Mouse (Mus musculus) forebrain, embryonic 13.5 days (tissue): ENCODE data around the gene Six5. TPM values are rescaled to one million over a fixed set of nuclear protein-coding genes. Genes with fewer than 3 reads are reported as not detected.
A peak's percentile ranks its signal among the peaks of the same experiment; 100 is the strongest.

Experiments used
- ATAC-seq: fragments of 200-750 bp; cut with Nextera tagmentation; 2 replicates; pipeline ENCODE4 v1.8.0; 2017
- H3K27ac ChIP-seq: fragments of 300-500 bp; sonication (generic); 2 replicates; pipeline ENCODE4 v1.5.1; 2015; ENCODE audit warnings: inconsistent platforms, mild to moderate bottlenecking, moderate library complexity
- H3K27me3 ChIP-seq: fragments of 300-500 bp; sonication (generic); 2 replicates; pipeline ENCODE4 v1.6.1; 2015; ENCODE audit warnings: mild to moderate bottlenecking, inconsistent platforms
- H3K36me3 ChIP-seq: fragments of 300-500 bp; sonication (generic); 2 replicates; pipeline ENCODE4 v1.6.1; 2015; ENCODE audit warnings: mild to moderate bottlenecking, inconsistent platforms; ENCODE audit not compliant: poor library complexity, severe bottlenecking
- H3K4me1 ChIP-seq: fragments of 300-500 bp; sonication (generic); 2 replicates; pipeline ENCODE4 v1.6.1; 2015; ENCODE audit warnings: inconsistent platforms
- H3K4me2 ChIP-seq: fragments of 300-500 bp; sonication (generic); 2 replicates; pipeline ENCODE4 v1.6.1; 2015; ENCODE audit warnings: inconsistent platforms, mild to moderate bottlenecking, moderate library complexity
- H3K4me3 ChIP-seq: fragments of 300-500 bp; sonication (generic); 2 replicates; pipeline ENCODE4 v1.5.1; 2015; ENCODE audit warnings: mild to moderate bottlenecking, inconsistent platforms
- H3K9ac ChIP-seq: fragments of 300-500 bp; sonication (generic); 2 replicates; pipeline ENCODE4 v1.6.1; 2015; ENCODE audit warnings: mild to moderate bottlenecking, inconsistent platforms
- H3K9me3 ChIP-seq: fragments of 300-500 bp; sonication (generic); replicated peaks from 2 replicates; pipeline ENCODE4 v1.6.1; 2016; ENCODE audit warnings: inconsistent platforms
- WGBS: fragments of 180-500 bp; shearing (Covaris S2); methylation state at CpG from one replicate; pipeline ENCODE4 v1.1.7; 2015; 5-methylcytosine and 5-hydroxymethylcytosine counted together
- polyA plus RNA-seq: library from polyadenylated mRNA; unstranded; fragments of >200 nt; fragmentation: Nextera tagmentation; extraction: Ambion mirVana; gene quantifications from 2 replicates; pipeline ENCODE4 v1.2.1, GENCODE M21; 2015

Six5 gene
- 3.5 and 4.1 TPM in 2 replicates for polyA plus RNA-seq

DNA sequence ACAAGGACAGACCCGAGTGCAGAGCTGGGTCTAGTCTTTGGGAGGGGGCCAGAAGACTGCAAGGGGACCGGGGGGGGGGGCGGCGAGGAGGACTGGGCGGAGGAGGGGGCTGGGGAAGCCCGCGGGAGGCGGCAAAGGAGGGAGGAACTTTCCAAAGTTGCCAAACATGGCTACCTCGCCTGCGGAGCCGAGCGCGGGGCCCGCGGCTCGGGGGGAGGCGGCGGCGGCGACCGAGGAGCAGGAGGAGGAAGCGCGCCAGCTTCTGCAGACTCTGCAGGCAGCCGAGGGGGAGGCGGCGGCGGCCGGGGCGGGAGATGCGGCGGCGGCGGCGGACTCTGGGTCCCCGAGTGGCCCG, at the start of gene Six5:
Gene Six5 (plus strand): TSS at position 124 of the 355 bp plus-strand sequence.
- H3K27ac ChIP-seq, result peak within 1 kb of the TSS; percentile 87
- peak within 1 kb of the TSS; percentile 66 for H3K4me3 ChIP-seq
- no peak for ATAC-seq
- peaks cover 60% of the 10 kb centered on the region for H3K4me1 ChIP-seq
- peaks cover 19% of the 10 kb centered on the region for H3K27me3 ChIP-seq
- 1% methylated on average over 18 of the region's 36 CpGs for WGBS
- H3K4me2 ChIP-seq, result peak within 1 kb of the TSS; percentile 99
- H3K9ac ChIP-seq, result peak within 1 kb of the TSS; percentile 84
- H3K9me3 ChIP-seq, result no peaks in the 10 kb centered on the region
- H3K36me3 ChIP-seq, result peaks cover 33% of the 10 kb centered on the region

GRCm38 (mm10) chr7:19044616-19045015, 49.8 kb upstream of the Six5 start:
- ATAC-seq, result no peak
- WGBS, result 94% methylated on average over 6 of the region's 6 CpGs
- H3K9ac ChIP-seq, result no peak overlapping the region

DNA sequence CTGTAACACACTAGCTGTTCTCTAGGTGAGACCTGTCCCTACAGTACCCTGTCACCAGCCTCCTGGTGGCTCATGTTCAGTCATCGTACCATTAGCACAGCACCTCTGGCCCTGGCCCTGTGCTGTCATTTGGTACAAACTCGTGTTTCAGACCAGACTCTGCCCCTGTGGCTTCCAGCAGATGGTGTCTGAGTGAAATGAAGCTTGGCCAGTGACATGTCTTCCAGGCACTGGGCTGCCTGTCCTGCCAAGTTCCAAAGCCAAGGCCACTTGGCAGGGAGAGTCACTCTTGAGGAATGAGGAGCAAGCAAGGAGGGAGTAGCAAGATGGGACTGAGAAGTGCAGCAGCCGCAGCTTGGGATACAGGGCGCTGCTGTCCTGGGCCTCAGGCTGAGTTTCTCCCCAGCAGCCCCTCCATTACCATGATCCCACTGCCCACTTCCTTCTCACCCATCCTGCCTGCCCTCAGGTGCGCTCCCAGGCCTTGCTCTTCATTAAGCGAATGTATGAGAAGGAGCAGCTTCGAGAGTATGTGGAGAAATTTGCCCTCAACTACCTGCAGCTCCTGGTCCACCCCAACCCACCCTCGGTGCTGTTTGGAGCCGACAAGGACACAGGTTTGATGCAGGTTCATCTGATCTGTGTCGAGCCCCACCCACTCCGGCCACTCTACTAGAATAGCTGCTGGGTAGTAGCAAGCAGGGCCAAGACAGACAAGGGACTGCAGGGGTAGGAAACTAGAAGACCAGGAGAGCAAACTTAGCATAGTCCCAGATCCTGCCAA, 47.9 kb upstream of the Six5 start:
- no peaks in the 10 kb centered on the region for H3K4me1 ChIP-seq
- no peak overlapping the region for H3K27ac ChIP-seq
- 94% methylated on average over 11 of the region's 11 CpGs for WGBS
- no peaks in the 10 kb centered on the region for H3K9me3 ChIP-seq
- no peak overlapping the region for H3K4me2 ChIP-seq
- H3K36me3 ChIP-seq, result peaks cover 100% of the 10 kb centered on the region
- ATAC-seq, result no peak
- no peaks in the 10 kb centered on the region for H3K27me3 ChIP-seq
- H3K9ac ChIP-seq, result no peak overlapping the region
- no peak overlapping the region for H3K4me3 ChIP-seq

More at GRCm38 (mm10) chr7:19044616-19045015, 49.8 kb upstream of the Six5 start:
- Histone ChIP-seq H3K4me2 (no peak overlapping the region), H3K9me3 (no peaks in the 10 kb centered on the region), H3K27ac (no peak overlapping the region), H3K27me3 (no peaks in the 10 kb centered on the region), H3K4me1 (no peaks in the 10 kb centered on the region), H3K36me3 (peaks cover 100% of the 10 kb centered on the region), H3K4me3 (no peak overlapping the region)

- Histone ChIP-seq H3K4me1 (no peaks in the 10 kb centered on the region), H3K9ac (no peak overlapping the region), H3K36me3 (peaks cover 99% of the 10 kb centered on the region), H3K4me2 (no peak overlapping the region), H3K4me3 (no peak overlapping the region), H3K27ac (no peak overlapping the region), H3K27me3 (no peaks in the 10 kb centered on the region), H3K9me3 (no peaks in the 10 kb centered on the region)
- 93% methylated on average over 14 of the region's 14 CpGs for WGBS
- no peak for ATAC-seq
Measured at GRCm38 (mm10) chr7:19048006-19048527, 46.3 kb upstream of the Six5 start.

GRCm38 (mm10) chr7:19049252-19049651, 45.1 kb upstream of the Six5 start:
- Histone ChIP-seq H3K36me3 (peaks cover 87% of the 10 kb centered on the region), H3K27ac (no peak overlapping the region), H3K27me3 (no peaks in the 10 kb centered on the region), H3K4me1 (peaks cover 5% of the 10 kb centered on the region; the same call in 1 of the 2 replicates), H3K9me3 (no peaks in the 10 kb centered on the region), H3K4me3 (no peak overlapping the region), H3K9ac (no peak overlapping the region), H3K4me2 (no peak overlapping the region)
- WGBS, result 96% methylated on average over 5 of the region's 5 CpGs
- no peak for ATAC-seq

DNA sequence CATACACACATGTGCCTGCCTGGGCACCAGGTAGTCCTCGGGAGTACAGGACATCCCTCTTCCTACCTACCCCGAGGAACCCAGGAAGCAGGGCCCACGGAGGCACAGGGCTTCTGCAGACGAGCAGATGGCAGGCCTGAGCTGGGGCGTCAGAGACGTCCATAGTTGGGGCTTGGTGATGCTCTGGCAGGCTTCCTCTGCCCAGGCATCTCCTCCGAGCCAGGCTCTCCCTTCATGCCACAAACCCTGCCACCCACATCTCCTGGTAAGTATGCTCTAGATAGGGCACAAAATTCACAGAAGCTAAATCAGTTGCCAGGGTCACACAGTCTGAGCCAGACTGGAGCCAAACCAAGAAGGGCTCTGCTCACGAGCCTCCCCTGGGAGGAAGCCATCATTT, 44.2 kb upstream of the Six5 start:
- Histone ChIP-seq H3K27ac (no peak overlapping the region), H3K9me3 (no peaks in the 10 kb centered on the region), H3K36me3 (peaks cover 78% of the 10 kb centered on the region), H3K4me3 (no peak overlapping the region), H3K9ac (no peak overlapping the region), H3K4me2 (no peak overlapping the region), H3K27me3 (no peaks in the 10 kb centered on the region), H3K4me1 (peaks cover 12% of the 10 kb centered on the region)
- 94% methylated on average over 8 of the region's 8 CpGs for WGBS
- no peak for ATAC-seq

GRCm38 (mm10) chr7:19051161-19051560, 43.2 kb upstream of the Six5 start:
- H3K4me1 ChIP-seq, result peaks cover 12% of the 10 kb centered on the region
- peaks cover 68% of the 10 kb centered on the region for H3K36me3 ChIP-seq
- no peak overlapping the region for H3K9ac ChIP-seq
- H3K27me3 ChIP-seq, result no peaks in the 10 kb centered on the region
- H3K27ac ChIP-seq, result no peak overlapping the region
- H3K4me2 ChIP-seq, result no peak overlapping the region
- ATAC-seq, result no peak
- H3K9me3 ChIP-seq, result no peaks in the 10 kb centered on the region
- WGBS, result 77% methylated on average over 4 of the region's 4 CpGs
- H3K4me3 ChIP-seq, result no peak overlapping the region

DNA sequence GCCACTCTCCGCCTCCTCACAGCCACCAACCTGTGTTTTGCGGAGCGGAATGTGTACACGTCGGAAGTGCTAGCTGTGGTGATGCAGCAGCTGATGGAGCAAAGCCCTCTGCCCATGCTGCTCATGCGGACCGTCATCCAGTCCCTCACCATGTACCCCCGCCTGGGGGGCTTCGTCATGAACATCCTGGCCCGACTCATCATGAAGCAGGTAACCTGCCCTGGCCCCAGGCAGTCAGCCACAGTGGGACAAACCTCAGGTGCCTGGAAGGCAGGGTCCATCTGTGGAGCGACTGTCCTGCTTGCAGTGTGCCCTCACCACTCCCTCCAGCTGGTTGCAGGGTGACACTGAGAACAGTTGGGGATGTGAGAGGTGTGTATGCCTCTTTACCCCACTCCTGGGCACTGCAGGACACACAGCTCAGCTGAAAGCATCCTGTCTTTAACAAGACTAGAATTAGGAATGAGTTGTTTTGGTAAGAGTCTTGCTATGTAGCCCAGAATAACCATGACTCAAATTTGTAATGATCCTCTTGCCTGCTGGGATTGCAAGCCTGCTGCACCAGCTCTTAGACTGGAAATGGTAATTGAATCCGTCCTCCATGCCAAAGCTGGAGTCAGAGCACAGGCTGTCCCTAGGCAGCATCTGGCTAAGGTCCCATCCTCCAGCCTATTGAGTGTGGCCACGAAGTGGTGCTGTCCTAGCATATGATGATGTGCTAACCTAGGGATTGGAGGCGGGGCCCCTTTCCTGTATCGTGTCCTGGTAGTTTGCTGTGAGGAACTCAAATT, 41.9 kb upstream of the Six5 start:
- H3K36me3 ChIP-seq, result peaks cover 54% of the 10 kb centered on the region
- no peak overlapping the region for H3K9ac ChIP-seq
- WGBS, result 88% methylated on average over 15 of the region's 15 CpGs
- H3K4me2 ChIP-seq, result no peak overlapping the region
- H3K27ac ChIP-seq, result no peak overlapping the region
- H3K4me3 ChIP-seq, result no peak overlapping the region
- ATAC-seq, result no peak
- H3K27me3 ChIP-seq, result no peaks in the 10 kb centered on the region
- H3K4me1 ChIP-seq, result peaks cover 12% of the 10 kb centered on the region
- no peaks in the 10 kb centered on the region for H3K9me3 ChIP-seq

DNA sequence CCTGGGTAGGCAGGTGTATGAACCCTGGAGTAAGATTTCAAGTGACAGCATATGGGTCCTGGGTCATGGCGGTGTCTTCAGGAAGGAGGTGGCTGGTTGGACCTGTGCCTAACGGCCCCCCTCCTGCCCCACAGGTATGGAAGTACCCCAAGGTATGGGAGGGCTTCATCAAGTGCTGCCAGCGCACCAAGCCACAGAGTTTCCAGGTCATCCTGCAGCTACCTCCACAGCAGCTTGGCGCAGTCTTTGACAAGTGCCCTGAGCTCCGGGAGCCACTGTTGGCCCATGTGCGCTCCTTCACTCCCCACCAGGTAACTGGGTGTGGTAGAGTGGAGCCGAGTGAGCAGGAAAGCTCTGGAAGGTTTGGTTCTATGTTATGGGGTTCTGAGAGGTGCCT, 41.3 kb upstream of the Six5 start:
- Histone ChIP-seq H3K27ac (no peak overlapping the region), H3K4me1 (peaks cover 12% of the 10 kb centered on the region), H3K4me3 (no peak overlapping the region), H3K27me3 (no peaks in the 10 kb centered on the region), H3K9ac (no peak overlapping the region), H3K4me2 (no peak overlapping the region), H3K36me3 (peaks cover 49% of the 10 kb centered on the region), H3K9me3 (no peaks in the 10 kb centered on the region)
- no peak for ATAC-seq
- WGBS, result 92% methylated on average over 7 of the region's 7 CpGs

GRCm38 (mm10) chr7:19054047-19054776, 40.2 kb upstream of the Six5 start, which contains the start of gene Rsph6a:
Gene Rsph6a (plus strand): TSS chr7:19054690.
- no peaks in the 10 kb centered on the region for H3K27me3 ChIP-seq
- H3K9ac ChIP-seq, result peak within 1 kb of the TSS; percentile 5; the same call in 1 of the 2 replicates
- H3K4me1 ChIP-seq, result peaks cover 12% of the 10 kb centered on the region
- WGBS, result 27% methylated on average over 32 of the region's 33 CpGs
- H3K4me3 ChIP-seq, result peak within 1 kb of the TSS; percentile 26
- H3K27ac ChIP-seq, result 0 out of 2 replicates have a peak within 1 kb of the TSS, but pooled peaks have one; percentile 0
- H3K4me2 ChIP-seq, result peak within 1 kb of the TSS; percentile 52
- H3K36me3 ChIP-seq, result peaks cover 38% of the 10 kb centered on the region
- H3K9me3 ChIP-seq, result no peaks in the 10 kb centered on the region
- ATAC-seq, result peak; percentile 65

DNA sequence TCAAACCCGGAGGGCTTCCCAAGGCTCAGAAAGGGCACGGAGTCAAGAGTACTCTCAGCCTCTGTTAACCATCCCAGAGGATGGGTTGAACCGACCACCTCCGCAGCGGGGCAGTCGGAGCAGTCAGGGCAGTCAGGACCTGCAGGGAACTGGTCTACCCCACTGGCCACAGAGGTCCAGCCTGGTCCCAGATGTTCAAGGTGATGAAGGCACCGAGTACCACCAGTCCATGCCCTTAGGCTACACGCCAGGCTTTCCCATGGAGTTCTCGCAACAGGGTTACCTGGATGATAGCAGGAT, 39.7 kb upstream of the Six5 start:
- Histone ChIP-seq H3K4me2 (peak overlapping the region; percentile 52), H3K27ac (no peak overlapping the region), H3K4me3 (peak overlapping the region; percentile 26), H3K9me3 (no peaks in the 10 kb centered on the region), H3K9ac (peak overlapping the region; percentile 5; the same call in 1 of the 2 replicates), H3K4me1 (peaks cover 12% of the 10 kb centered on the region), H3K36me3 (peaks cover 33% of the 10 kb centered on the region), H3K27me3 (no peaks in the 10 kb centered on the region)
- ATAC-seq, result peak; percentile 42
- WGBS, result 66% methylated on average over 9 of the region's 9 CpGs
